Mouse (Mus musculus): ENCODE data around the gene Rrp1.
"Not testable (repeated sequence)": the region's sequence is repeated elsewhere in the genome, so short reads cannot be mapped to it uniquely, and the experiment has no call there.

The Rrp1 gene

DNA sequence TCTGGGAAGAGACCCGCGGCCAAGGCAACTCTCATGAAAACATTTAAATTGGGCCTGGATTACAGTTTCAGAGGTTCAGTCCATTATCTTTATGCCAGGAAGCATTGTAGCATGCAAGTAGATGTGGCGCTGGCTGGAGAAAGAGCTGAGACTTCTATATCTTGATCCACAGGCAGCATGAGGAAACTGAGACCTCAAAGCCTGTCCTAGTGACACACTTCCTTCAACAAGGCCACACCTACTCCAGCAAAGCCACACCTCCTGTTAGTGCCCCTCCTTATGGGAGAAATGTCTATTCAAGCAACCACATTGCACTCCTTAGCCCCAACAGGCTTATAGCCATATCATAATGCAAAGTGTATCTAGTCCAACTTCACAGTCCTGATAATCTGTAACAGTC, 9.8 kb upstream of the Rrp1 start:
- DNase-seq = peak; percentile 27

- no peak for DNase-seq
Measured at GRCm38 (mm10) chr10:78420929-78421328, 8.1 kb upstream of the Rrp1 start.

GRCm38 (mm10) chr10:78418791-78419190, 5.9 kb upstream of the Rrp1 start:
- no peak for DNase-seq

DNA sequence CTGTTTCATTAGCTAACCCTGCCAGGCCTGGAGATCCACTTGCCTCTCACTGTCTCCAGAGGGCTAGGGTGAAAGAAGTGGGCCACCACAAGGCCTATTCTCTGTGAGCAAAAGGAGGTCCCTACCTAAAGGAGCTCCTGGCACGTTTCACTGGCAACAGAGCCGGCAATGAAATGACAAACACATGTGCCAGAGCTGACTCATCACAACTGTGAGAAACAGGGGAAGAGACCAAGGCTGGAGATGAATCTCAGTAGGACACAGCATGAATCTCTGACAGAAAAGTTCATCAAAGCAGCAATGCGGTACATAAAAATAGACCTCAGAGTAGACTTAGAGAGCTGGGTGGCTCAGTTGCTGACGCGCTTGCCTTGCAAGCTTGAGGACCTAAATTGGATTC, 5.0 kb upstream of the Rrp1 start:
- no peak for DNase-seq

- not testable (repeated sequence) for DNase-seq
Measured at GRCm38 (mm10) chr10:78414936-78415335, 2.1 kb upstream of the Rrp1 start.

GRCm38 (mm10) chr10:78413152-78413520, 293 bp upstream of the Rrp1 start:
- DNase-seq = no peak

DNA sequence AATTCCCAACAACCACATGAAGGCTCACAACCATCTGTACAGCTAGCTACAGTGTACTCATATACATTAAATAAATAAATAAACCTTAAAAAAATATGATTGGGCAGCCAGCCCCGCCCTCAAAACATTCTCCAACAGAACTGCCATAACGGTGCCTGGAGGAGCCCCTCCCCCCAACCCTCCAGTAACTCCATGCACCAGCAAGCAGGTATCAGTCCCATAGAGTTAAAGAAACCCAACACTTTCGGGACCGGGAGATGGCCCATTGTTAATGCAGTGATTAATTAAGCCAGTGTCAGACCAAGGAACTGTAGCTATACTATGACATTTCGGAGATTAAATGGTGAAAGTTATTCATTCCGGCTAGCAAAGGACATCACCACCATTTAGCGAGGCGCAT, 992 bp downstream of the Rrp1 start:
- no peak for DNase-seq

- no peak for DNase-seq
Measured at GRCm38 (mm10) chr10:78409035-78409788, 3.6 kb downstream of the Rrp1 start.

- peak; percentile 47 for DNase-seq
Measured at GRCm38 (mm10) chr10:78407132-78407531, 5.7 kb downstream of the Rrp1 start.

DNA sequence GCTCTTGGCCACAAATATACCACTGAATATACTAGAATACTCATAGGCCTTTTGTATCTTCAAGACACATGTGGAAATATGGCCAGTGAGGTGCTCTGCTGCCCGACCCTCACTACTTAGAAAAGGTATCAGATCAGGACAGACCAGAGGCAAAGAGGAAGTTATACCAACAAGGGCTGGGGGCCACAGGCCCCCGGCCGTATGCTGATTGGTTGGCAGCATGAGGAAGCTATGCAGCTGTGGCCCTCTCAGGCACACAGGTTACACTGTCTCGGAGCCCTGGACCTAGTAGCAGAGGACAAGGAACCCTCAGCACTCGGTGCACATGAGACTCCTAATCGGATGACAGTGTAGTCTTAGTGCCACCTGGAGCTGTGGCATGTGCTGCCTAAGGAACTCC, 6.7 kb downstream of the Rrp1 start:
- no peak for DNase-seq

DNA sequence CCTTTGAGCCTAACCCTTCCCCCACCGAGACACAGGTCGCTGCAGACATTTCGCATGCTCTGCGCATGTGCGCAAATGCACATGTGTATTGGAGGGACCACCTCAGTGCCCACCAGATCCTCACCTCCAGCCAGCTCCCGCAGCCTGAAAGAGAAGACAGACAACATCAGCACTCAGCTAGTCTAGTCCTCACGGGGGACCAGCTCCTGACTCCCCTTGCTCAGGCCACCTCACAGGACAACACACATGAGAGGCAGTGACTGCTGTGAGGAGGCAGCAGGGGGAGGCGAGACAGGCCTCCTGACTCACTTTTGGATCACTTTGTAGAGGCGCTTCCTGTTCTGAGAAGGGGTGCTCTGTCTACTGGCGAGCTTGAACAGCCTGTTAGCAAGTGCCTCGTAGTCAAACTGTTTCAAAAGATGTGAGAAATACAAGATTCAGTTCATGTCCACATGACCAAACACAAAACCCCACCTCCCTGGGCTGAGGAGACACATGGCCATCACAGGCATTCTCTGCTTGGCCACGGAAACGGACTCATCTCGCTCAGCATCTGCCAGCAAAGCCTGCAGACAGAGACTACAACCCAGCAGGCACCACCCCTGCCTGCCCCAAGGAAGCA, 10.4 kb downstream of the Rrp1 start:
- DNase-seq = no peak

GRCm38 (mm10) chr10:78401127-78401526, 11.7 kb downstream of the Rrp1 start:
- no peak for DNase-seq

DNA sequence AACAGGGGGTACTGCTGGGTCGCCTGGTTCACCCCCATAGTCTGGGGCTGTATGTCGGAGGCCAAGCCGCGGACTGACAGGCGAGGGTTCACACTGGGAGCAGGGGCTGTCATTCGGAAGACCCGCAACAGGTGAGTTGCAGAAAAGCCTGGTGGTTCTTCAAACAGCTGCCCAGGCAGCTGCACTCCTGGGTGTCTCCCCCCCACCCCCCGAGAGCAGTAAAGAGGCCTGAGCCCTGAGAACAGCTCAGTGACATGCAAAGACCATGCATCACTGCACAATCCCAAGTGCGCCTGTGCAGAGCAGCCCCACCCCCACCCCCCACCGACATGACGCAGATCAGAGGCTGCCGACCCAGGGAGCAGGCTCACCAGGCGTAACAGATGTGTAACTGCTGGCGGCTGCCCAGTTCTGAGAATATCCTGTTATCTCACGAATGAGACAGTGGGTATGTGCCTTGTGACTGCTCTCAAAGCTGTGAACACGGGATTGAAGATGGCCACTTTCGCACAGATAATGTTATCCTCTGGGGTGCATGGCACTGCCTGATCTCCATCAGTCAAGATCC, 13.7 kb downstream of the Rrp1 start:
- peak; percentile 76 for DNase-seq

- DNase-seq = no peak
Measured at GRCm38 (mm10) chr10:78396625-78396885, 16.3 kb downstream of the Rrp1 start.

GRCm38 (mm10) chr10:78395819-78396624, 16.8 kb downstream of the Rrp1 start:
- DNase-seq = peak; percentile 94

DNA sequence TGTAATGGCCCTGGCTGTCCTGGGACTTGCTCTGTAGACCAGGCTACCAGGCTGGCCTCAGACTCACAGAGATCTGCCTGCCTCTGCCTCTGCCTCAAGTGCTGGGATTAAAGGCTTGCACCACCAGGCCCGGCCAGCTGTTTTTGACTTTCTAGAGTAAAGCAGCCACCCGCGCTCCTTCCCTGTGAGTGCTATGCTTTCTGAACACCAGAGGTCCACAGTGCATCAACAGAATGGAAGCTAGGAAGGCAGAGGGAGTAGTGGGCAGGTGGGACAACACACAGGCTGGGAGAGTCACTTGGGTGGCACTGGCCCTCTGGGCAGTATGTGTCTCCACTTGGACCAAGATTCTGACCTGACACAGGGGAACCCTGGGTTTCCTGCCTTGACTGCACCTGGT, 17.5 kb downstream of the Rrp1 start:
- no peak for DNase-seq

DNA sequence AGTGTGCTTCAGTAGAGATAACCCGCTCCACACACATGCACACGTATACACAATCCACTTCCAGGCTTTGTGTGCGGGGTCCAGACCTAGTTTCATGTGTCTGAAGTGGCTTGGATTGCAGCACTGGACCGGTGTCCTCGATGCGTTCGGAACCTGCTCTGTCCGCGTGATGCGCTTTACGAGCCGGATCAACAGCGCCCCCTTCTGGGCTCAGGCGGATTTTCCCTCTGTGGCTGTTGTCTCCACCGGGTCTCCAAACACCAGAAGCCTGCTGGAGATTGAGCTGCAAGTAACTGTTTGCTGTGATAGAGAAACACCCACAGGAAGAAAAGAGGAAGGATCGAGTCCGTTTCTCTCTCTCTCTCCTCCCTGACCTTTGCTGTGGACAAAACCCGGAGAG, 20.8 kb downstream of the Rrp1 start:
- peak; percentile 76 for DNase-seq

GRCm38 (mm10) chr10:78390982-78391470, 21.8 kb downstream of the Rrp1 start:
- DNase-seq = no peak

DNA sequence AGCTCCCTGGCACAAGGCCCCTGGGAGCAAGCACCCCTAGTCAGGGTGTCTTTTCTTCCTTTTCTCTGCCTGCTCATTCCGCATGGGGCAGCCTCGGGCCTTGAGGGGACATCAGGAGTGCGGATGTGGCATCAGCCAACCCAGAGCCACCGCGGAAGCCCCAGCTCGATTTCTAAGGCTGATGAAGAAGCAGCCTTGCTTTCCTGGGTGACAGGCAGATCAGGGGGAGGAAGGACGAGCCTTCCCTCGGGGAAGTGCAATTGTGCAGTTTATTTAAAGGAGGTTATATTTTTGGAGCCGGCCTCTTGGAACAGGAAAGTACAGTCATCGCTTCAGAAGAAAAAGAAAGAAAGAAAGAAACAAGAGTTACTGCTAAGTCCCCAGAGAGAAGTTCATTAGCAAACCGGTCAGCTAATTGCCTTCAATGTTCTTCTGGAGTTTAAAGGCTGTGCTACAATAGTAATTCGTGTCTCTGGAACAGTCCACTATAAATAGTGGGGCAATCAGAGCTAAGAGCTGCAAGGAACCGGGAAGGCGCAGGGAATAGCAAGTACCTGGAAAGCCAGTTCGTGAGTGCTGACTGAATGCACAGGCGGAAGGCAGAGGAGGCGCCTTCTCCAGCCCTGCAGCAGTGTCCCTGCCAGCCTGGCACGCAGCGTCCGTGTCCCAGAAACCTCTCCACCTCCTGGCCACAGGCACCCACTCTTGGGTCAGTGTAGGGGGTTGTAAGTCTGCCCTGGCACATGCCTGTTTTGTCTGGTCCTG, 24.4 kb downstream of the Rrp1 start:
- DNase-seq = no peak

DNA sequence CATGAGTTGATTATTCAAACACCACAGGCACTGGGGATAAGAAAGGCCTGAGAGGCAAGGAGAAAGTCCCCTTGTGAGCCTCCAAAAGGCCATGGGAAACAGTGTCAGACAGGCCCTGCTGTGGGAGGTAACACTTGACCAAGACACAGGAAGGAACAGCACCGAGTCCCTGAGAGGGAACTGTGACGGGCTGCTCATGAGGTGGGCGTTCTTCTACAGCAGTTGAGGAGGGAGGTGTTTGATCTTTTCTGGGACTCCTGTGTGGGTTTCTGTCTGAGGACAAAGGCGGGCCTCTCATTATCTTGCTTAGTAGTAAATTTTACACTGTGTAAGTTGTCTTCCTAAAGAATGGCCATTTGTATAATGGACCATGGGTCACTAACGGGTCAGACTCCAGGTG, 27.3 kb downstream of the Rrp1 start:
- DNase-seq = no peak

- no peak for DNase-seq
Measured at GRCm38 (mm10) chr10:78383567-78383966, 29.3 kb downstream of the Rrp1 start.

DNA sequence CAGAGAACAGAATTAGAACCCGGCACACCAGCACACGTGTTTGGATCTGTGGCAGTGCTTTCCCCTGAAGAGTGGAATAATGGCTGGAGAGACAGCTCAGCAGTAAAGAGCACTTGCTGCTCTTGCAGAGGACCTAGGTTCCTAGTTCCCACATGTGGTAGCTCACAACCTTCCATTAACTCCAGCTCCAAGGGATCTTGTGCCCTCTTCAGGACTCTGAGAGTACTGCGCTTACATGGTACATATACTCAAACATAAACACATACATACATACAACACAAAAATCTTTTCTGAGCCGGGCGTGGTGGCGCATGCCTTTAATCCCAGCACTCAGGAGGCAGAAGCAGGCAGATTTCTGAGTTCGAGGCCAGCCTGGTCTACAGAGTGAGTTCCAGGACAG, 34.3 kb downstream of the Rrp1 start:
- DNase-seq = no peak
